Mouse (Mus musculus) heart, embryonic 12.5 days (tissue): Measurements from ENCODE around the gene Ankrd13a. TPM values are rescaled to one million over a fixed set of nuclear protein-coding genes. Genes with fewer than 3 reads are reported as not detected.
A peak's percentile ranks its signal among the peaks of the same experiment; 100 is the strongest.

Source experiments
- ATAC-seq: fragments of 200-750 bp; cut with Nextera tagmentation; 2 replicates; pipeline ENCODE4 v1.8.0; 2017; ENCODE audit warnings: moderate TSS enrichment, moderate library complexity; ENCODE audit not compliant: insufficient number of reproducible peaks, low FRiP score
- H3K27ac ChIP-seq: fragments of 300-500 bp; sonication (generic); 2 replicates; pipeline ENCODE4 v1.5.1; 2016; ENCODE audit warnings: mild to moderate bottlenecking, moderate library complexity; ENCODE audit not compliant: poor library complexity, severe bottlenecking
- H3K27me3 ChIP-seq: fragments of 300-500 bp; sonication (generic); replicated peaks from 2 replicates; pipeline ENCODE4 v1.6.1; 2016; ENCODE audit warnings: mild to moderate bottlenecking, moderate library complexity
- H3K36me3 ChIP-seq: fragments of 300-500 bp; sonication (generic); 2 replicates; pipeline ENCODE4 v1.6.1; 2016; ENCODE audit warnings: mild to moderate bottlenecking, moderate library complexity
- H3K4me1 ChIP-seq: fragments of 300-500 bp; sonication (generic); replicated peaks from 2 replicates; pipeline ENCODE4 v1.6.1; 2016; ENCODE audit warnings: mild to moderate bottlenecking
- H3K4me2 ChIP-seq: fragments of 300-500 bp; sonication (generic); 2 replicates; pipeline ENCODE4 v1.6.1; 2016; ENCODE audit warnings: mild to moderate bottlenecking, moderate library complexity
- H3K4me3 ChIP-seq: fragments of 300-500 bp; sonication (generic); 2 replicates; pipeline ENCODE4 v1.5.1; 2016; ENCODE audit warnings: mild to moderate bottlenecking
- H3K9ac ChIP-seq: fragments of 300-500 bp; sonication (generic); 2 replicates; pipeline ENCODE4 v1.6.1; 2016; ENCODE audit warnings: mild to moderate bottlenecking, moderate library complexity
- H3K9me3 ChIP-seq: fragments of 300-500 bp; sonication (generic); replicated peaks from 2 replicates; pipeline ENCODE4 v1.6.1; 2016; ENCODE audit warnings: mild to moderate bottlenecking, moderate library complexity
- WGBS: fragments of 180-500 bp; shearing (Covaris S2); methylation state at CpG from one replicate; pipeline ENCODE4 v1.1.7; 2016; 5-methylcytosine and 5-hydroxymethylcytosine counted together
- polyA plus RNA-seq: library from polyadenylated mRNA; unstranded; fragments of >200 nt; fragmentation: Nextera tagmentation; extraction: Ambion mirVana; gene quantifications from 2 replicates; pipeline ENCODE4 v1.2.1, GENCODE M21; 2016

Ankrd13a gene
- polyA plus RNA-seq, 1 experiment from 2014 or later = 45.6 TPM

DNA sequence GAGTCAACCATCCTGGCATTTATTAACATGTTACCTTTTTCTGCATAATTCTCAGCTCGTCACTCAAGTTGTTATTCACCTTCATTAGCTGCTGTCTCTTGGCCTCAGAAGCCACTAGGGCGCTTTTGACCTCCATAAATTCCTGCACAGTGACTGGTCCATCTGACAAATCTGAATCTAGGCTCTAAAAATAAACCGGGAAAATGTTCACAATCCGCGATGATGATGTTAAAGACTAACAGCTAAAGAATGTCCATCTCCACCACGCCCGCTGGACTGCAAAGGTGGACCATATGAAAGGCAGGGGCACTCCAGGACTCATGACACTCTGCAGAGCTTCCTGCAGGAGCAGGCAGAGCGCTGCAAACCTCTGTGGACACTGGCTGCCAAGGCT is 30.8 kb upstream of the Ankrd13a start:
- Histone ChIP-seq H3K36me3 (peaks cover 73% of the 10 kb centered on the region), H3K4me3 (no peak overlapping the region), H3K27me3 (no peaks in the 10 kb centered on the region), H3K9me3 (no peaks in the 10 kb centered on the region), H3K9ac (0 out of 2 replicates have a peak overlapping the region, but pooled peaks have one; percentile 29), H3K4me2 (no peak overlapping the region), H3K27ac (no peak overlapping the region), H3K4me1 (peaks cover 35% of the 10 kb centered on the region)
- ATAC-seq = no peak
- 76% methylated on average over 8 of the region's 8 CpGs for WGBS

- H3K4me3 ChIP-seq = no peak overlapping the region
- H3K27ac ChIP-seq = no peak overlapping the region
- ATAC-seq = no peak
- H3K9me3 ChIP-seq = no peaks in the 10 kb centered on the region
- 91% methylated on average over 5 of the region's 5 CpGs for WGBS
- peaks cover 25% of the 10 kb centered on the region for H3K4me1 ChIP-seq
- no peak overlapping the region for H3K9ac ChIP-seq
- peaks cover 77% of the 10 kb centered on the region for H3K36me3 ChIP-seq
- H3K4me2 ChIP-seq = no peak overlapping the region
- no peaks in the 10 kb centered on the region for H3K27me3 ChIP-seq
Measured at GRCm38 (mm10) chr5:114745581-114745980, 28.9 kb upstream of the Ankrd13a start.

DNA sequence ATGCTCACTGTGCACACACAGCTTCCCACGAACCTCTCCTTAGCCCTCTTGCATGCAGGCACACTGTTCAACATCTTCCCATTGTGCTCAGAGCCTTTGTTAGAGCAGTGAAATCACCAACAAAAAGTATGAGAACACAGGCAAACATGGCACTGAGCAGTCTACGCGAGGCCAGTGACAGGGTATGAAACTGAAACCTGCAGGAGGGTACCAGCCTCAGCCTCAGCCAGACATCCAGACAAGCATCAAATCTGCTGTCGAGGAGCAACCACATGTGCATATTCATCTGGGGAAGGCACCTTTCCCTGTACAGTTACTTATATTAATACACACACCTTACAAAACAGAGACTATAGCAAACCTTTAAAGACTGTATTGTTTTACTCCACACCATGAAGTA is 27.6 kb upstream of the Ankrd13a start:
- WGBS = 84% methylated on average over 4 of the region's 4 CpGs
- Histone ChIP-seq H3K9me3 (no peaks in the 10 kb centered on the region), H3K27ac (no peak overlapping the region), H3K4me3 (no peak overlapping the region), H3K9ac (no peak overlapping the region), H3K4me2 (no peak overlapping the region), H3K4me1 (peaks cover 21% of the 10 kb centered on the region), H3K36me3 (peaks cover 80% of the 10 kb centered on the region), H3K27me3 (no peaks in the 10 kb centered on the region)
- ATAC-seq = no peak

DNA sequence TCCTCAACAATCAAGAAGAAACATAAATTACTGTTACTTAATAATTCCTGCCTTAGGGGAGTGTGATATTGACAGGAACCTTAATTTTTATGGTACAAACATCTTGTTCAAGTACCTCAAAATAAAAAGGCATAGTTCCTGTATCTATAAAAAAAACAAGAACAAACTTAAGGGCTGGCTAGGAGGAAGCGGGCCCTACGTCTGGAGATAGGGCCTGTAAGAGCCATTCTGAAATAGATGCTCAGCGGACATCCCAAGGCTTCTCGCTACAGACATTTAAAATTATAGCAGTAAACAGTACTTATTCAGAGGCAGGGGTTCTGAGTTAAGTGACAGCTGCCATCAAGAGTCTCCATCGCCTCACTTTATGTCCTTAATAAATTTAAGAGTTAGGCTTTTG is 27.0 kb upstream of the Ankrd13a start:
- ATAC-seq = no peak
- H3K4me3 ChIP-seq = no peak overlapping the region
- peaks cover 80% of the 10 kb centered on the region for H3K36me3 ChIP-seq
- H3K4me2 ChIP-seq = no peak overlapping the region
- no peaks in the 10 kb centered on the region for H3K9me3 ChIP-seq
- peaks cover 21% of the 10 kb centered on the region for H3K4me1 ChIP-seq
- H3K9ac ChIP-seq = no peak overlapping the region
- WGBS = 84% methylated on average over 5 of the region's 5 CpGs
- H3K27me3 ChIP-seq = no peaks in the 10 kb centered on the region
- H3K27ac ChIP-seq = no peak overlapping the region

- 87% methylated on average over 10 of the region's 10 CpGs for WGBS
Measured at GRCm38 (mm10) chr5:114750325-114750724, 24.2 kb upstream of the Ankrd13a start.

DNA sequence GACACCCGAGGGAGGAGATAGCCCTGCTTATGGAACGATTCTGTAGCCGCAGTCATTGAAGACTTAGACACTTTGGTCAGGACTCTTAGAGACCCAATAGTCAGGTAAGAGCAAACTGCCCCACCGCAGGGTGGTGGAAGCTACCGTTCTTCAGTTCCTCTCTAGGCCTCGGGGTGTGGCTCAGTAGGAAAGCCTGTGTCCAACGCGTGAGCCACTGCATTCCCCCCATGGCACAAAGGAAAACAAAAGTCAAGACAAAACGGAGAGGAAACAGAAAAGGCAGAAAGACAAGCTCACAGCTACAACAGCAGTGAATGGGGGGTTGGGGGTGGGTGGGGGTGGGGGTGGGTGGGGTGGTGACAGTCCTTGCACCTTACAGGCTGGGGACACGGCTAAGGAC is 22.1 kb upstream of the Ankrd13a start:
- no peak for ATAC-seq
- WGBS = 84% methylated on average over 10 of the region's 10 CpGs
- H3K4me1 ChIP-seq = no peaks in the 10 kb centered on the region
- H3K36me3 ChIP-seq = peaks cover 88% of the 10 kb centered on the region
- H3K4me3 ChIP-seq = no peak overlapping the region
- no peak overlapping the region for H3K4me2 ChIP-seq
- no peak overlapping the region for H3K9ac ChIP-seq
- no peaks in the 10 kb centered on the region for H3K9me3 ChIP-seq
- no peaks in the 10 kb centered on the region for H3K27me3 ChIP-seq
- H3K27ac ChIP-seq = no peak overlapping the region

More at GRCm38 (mm10) chr5:114750325-114750724, 24.2 kb upstream of the Ankrd13a start:
- H3K9ac ChIP-seq = no peak overlapping the region
- no peak for ATAC-seq
- no peaks in the 10 kb centered on the region for H3K9me3 ChIP-seq
- H3K4me2 ChIP-seq = no peak overlapping the region
- no peak overlapping the region for H3K4me3 ChIP-seq
- H3K27ac ChIP-seq = no peak overlapping the region
- peaks cover 79% of the 10 kb centered on the region for H3K36me3 ChIP-seq
- H3K27me3 ChIP-seq = no peaks in the 10 kb centered on the region
- 0 out of 2 replicates have a peak, but pooled peaks cover 3% of the 10 kb centered on the region for H3K4me1 ChIP-seq

DNA sequence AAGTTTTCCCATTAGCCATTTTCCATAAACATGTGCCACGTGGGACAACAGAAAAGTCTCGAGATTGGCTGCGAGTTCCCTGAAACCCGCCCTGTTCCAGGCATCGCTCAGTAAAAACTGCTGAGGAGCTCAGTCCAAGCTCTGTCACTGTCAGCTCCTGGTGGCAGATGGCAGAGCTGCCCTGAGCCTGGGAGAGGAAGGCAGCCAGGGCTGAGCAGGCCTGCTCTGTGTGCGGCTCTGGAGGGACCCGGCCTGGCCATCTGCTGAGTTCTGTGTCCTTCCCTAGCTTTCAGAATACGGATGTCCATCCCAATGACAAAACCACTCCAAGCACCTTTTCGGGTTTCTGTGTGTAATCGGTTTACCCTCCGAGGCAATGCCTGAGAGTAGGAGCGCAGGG is 21.1 kb upstream of the Ankrd13a start:
- no peak overlapping the region for H3K4me2 ChIP-seq
- H3K36me3 ChIP-seq = peaks cover 89% of the 10 kb centered on the region
- no peak overlapping the region for H3K27ac ChIP-seq
- no peak for ATAC-seq
- no peaks in the 10 kb centered on the region for H3K9me3 ChIP-seq
- H3K4me3 ChIP-seq = no peak overlapping the region
- WGBS = 90% methylated on average over 12 of the region's 12 CpGs
- no peaks in the 10 kb centered on the region for H3K27me3 ChIP-seq
- no peak overlapping the region for H3K9ac ChIP-seq
- no peaks in the 10 kb centered on the region for H3K4me1 ChIP-seq

DNA sequence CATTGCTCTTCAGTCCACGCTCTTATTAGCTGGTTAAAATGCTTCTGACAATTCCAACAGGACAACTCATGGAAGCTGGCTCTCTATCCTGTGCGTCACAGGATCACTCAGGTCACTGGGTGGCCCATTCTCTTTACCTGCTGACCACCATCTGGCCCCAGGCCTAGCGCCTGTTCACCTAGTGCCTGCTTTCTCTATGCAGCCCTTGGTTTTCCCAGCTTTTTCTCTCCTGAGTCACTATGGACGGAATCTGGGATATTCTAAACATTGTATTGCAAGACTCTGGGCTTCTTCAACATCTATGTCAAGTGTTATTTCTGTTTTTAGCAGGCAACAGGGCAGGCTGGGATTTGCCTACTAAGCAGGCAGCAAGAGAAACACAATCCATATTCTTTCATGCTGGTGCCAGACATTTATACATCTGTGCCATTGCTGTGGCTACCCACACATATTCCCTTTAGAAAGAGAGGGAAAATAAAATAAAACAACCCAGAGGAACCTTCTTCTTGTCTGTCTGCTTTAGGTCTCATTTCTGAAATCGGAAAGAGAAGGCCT is 14.9 kb upstream of the Ankrd13a start:
- Histone ChIP-seq H3K4me3 (no peak overlapping the region), H3K27me3 (no peaks in the 10 kb centered on the region), H3K9ac (no peak overlapping the region), H3K4me1 (peaks cover 16% of the 10 kb centered on the region), H3K36me3 (peaks cover 84% of the 10 kb centered on the region), H3K4me2 (no peak overlapping the region), H3K27ac (no peak overlapping the region), H3K9me3 (no peaks in the 10 kb centered on the region)
- no peak for ATAC-seq
- 90% methylated on average over 5 of the region's 5 CpGs for WGBS

DNA sequence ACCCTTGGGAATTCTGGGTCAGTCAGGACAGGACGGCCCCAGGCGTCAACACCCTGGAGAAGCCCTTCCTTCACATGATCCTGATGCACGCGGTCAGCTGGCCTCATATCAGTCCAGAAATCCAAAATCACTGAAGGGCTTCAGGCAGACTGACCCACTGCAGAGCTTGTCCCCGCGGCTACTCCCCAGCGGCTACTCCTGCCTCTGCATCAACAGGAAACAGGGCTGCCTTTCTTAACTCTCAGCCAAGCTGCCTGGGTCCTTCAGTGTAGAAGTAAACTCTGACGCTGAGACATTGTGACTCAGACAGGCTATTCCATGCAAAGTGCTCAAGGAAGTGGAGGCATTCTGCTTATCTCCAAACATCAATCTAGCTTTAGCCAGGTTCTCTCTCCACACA is 12.5 kb upstream of the Ankrd13a start:
- no peak overlapping the region; the same call in 1 of the 2 replicates for H3K27ac ChIP-seq

GRCm38 (mm10) chr5:114764812-114765735 is 9.4 kb upstream of the Ankrd13a start:
- WGBS = 87% methylated on average over 18 of the region's 18 CpGs
- Histone ChIP-seq H3K4me3 (no peak overlapping the region), H3K9ac (no peak overlapping the region; the same call in 1 of the 2 replicates), H3K4me2 (no peak overlapping the region), H3K36me3 (peaks cover 65% of the 10 kb centered on the region), H3K4me1 (peaks cover 27% of the 10 kb centered on the region), H3K27me3 (no peaks in the 10 kb centered on the region), H3K9me3 (no peaks in the 10 kb centered on the region), H3K27ac (no peak overlapping the region)
- no peak for ATAC-seq

More for the DNA sequence above, 12.5 kb upstream of the Ankrd13a start:
- H3K4me3 ChIP-seq = no peak overlapping the region
- H3K9me3 ChIP-seq = no peaks in the 10 kb centered on the region
- ATAC-seq = peak; percentile 39; the same call in 1 of the 2 replicates
- H3K9ac ChIP-seq = no peak overlapping the region
- no peaks in the 10 kb centered on the region for H3K27me3 ChIP-seq
- peaks cover 24% of the 10 kb centered on the region for H3K4me1 ChIP-seq
- H3K4me2 ChIP-seq = no peak overlapping the region
- H3K36me3 ChIP-seq = peaks cover 85% of the 10 kb centered on the region
- 37% methylated on average over 8 of the region's 8 CpGs for WGBS

GRCm38 (mm10) chr5:114766686-114767085 is 7.8 kb upstream of the Ankrd13a start:
- no peak overlapping the region for H3K27ac ChIP-seq

More at GRCm38 (mm10) chr5:114766686-114767085, 7.8 kb upstream of the Ankrd13a start:
- peaks cover 52% of the 10 kb centered on the region for H3K36me3 ChIP-seq
- H3K4me1 ChIP-seq = peaks cover 26% of the 10 kb centered on the region
- ATAC-seq = no peak
- H3K27me3 ChIP-seq = no peaks in the 10 kb centered on the region
- no peaks in the 10 kb centered on the region for H3K9me3 ChIP-seq
- WGBS = 79% methylated on average over 8 of the region's 8 CpGs
- no peak overlapping the region for H3K4me3 ChIP-seq
- H3K4me2 ChIP-seq = no peak overlapping the region
- peak overlapping the region; percentile 11 for H3K9ac ChIP-seq
